Mouse (Mus musculus): Measurements from ENCODE around the gene Gm10697. TPM values are rescaled to one million over a fixed set of nuclear protein-coding genes. Genes with fewer than 3 reads are reported as not detected.
"Not testable (repeated sequence)": the region's sequence is repeated elsewhere in the genome, so short reads cannot be mapped to it uniquely, and the experiment has no call there.

The Gm10697 gene
- total RNA-seq (2017) = not detected in 3 replicates

- ATAC-seq (replicated peaks; ENCODE audit: insufficient number of reproducible peaks, low FRiP score, low TSS enrichment, poor library complexity, severe bottlenecking) = not testable (repeated sequence)
Measured at GRCm38 (mm10) chr3:94072544-94072943, at the start of gene Gm10697. Gm10697 (minus strand) TSS chr3:94072644.

- ATAC-seq (replicated peaks; ENCODE audit: insufficient number of reproducible peaks, low FRiP score, low TSS enrichment, poor library complexity, severe bottlenecking) = not testable (repeated sequence)
Measured at GRCm38 (mm10) chr3:94115071-94115470, 42.6 kb upstream of the Gm10697 start.

GRCm38 (mm10) chr3:94054785-94055184 lies 17.7 kb downstream of the Gm10697 start, which contains the start of gene Gm9125:
Gm9125 (minus strand) TSS chr3:94054885.
- ATAC-seq (replicated peaks; ENCODE audit: insufficient number of reproducible peaks, low FRiP score, low TSS enrichment, poor library complexity, severe bottlenecking) = not testable (repeated sequence)

GRCm38 (mm10) chr3:94049566-94050121 lies 22.8 kb downstream of the Gm10697 start:
- not testable (repeated sequence) for ATAC-seq (replicated peaks; ENCODE audit: insufficient number of reproducible peaks, low FRiP score, low TSS enrichment, poor library complexity, severe bottlenecking)

GRCm38 (mm10) chr3:94038241-94038640 lies 34.2 kb downstream of the Gm10697 start:
- not testable (repeated sequence) for ATAC-seq (replicated peaks; ENCODE audit: insufficient number of reproducible peaks, low FRiP score, low TSS enrichment, poor library complexity, severe bottlenecking)

- not testable (repeated sequence) for ATAC-seq (replicated peaks; ENCODE audit: insufficient number of reproducible peaks, low FRiP score, low TSS enrichment, poor library complexity, severe bottlenecking)
Measured at GRCm38 (mm10) chr3:94034400-94034799, 38.0 kb downstream of the Gm10697 start.

Other genes with a start within 250 kb of the Gm10697 start
- not detected in 3 replicates for gene Tdpoz3, start 246.6 kb downstream of the Gm10697 start, total RNA-seq (2017)
- gene Gm9117, start 129.1 kb downstream of the Gm10697 start, total RNA-seq (2017) = not detected in 3 replicates
- gene Tdpoz5, start 111.3 kb downstream of the Gm10697 start, total RNA-seq (2017) = not detected in 3 replicates
- not detected in 3 replicates for gene Gm9125, start 17.8 kb downstream of the Gm10697 start, total RNA-seq (2017)
- not detected in 3 replicates for gene Gm10696, start 105.5 kb upstream of the Gm10697 start, total RNA-seq (2017)
- gene Gm5286, start 124.1 kb upstream of the Gm10697 start, total RNA-seq (2017) = not detected in 3 replicates
- gene Gm4778, start 191.4 kb upstream of the Gm10697 start, total RNA-seq (2017) = not detected in 3 replicates
- 1.9 to 5.4 TPM (median 3.7 TPM) in 3 replicates for gene Them4, start 237.4 kb upstream of the Gm10697 start, total RNA-seq (2017)

Data from monocyte, adult 5-6 weeks (primary cell).